Mouse (Mus musculus) left cerebral cortex, postnatal 25 days (tissue): ENCODE results near the gene Adamts5. TPM values are rescaled to one million over a fixed set of nuclear protein-coding genes. Genes with fewer than 3 reads are reported as not detected.
A peak's percentile ranks its signal among the peaks of the same experiment; 100 is the strongest.

Experiments used
- DNase-seq, 2 experiments: peaks; one replicate each; pipeline ENCODE4 v3.0.0; 2022; ENCODE audit warnings: low spot score in 2 of 2, mixed read lengths in 1 of 2
- intact Hi-C: fragments of 180-260 bp; cut with DNase I; formaldehyde crosslinking; loops from one replicate; pipeline ENCODE4 v1.15.1; 2025
- total RNA-seq, 2 experiments: library from RNA; stranded (reverse); gene quantifications; 2 replicates each; pipeline ENCODE4 v1.2.3; 2021

Gene Adamts5
- total RNA-seq, 2 experiments from 2014 or later: 1.1 to 1.4 TPM

GRCm38 (mm10) chr16:85854505-85854904 is 47.1 kb downstream of the Adamts5 start:
- no peak for DNase-seq
- intact Hi-C loops: no loop called here

- DNase-seq: no peak
- intact Hi-C loops: no loop called here
Observed at GRCm38 (mm10) chr16:85827066-85827465, 74.6 kb downstream of the Adamts5 start.

- DNase-seq: no peak
- intact Hi-C loops: no loop called here
Observed at GRCm38 (mm10) chr16:85822330-85822916, 79.2 kb downstream of the Adamts5 start.

- intact Hi-C loops: no loop called here
- no peak for DNase-seq
Observed at GRCm38 (mm10) chr16:85819808-85820458, 81.7 kb downstream of the Adamts5 start.

DNA sequence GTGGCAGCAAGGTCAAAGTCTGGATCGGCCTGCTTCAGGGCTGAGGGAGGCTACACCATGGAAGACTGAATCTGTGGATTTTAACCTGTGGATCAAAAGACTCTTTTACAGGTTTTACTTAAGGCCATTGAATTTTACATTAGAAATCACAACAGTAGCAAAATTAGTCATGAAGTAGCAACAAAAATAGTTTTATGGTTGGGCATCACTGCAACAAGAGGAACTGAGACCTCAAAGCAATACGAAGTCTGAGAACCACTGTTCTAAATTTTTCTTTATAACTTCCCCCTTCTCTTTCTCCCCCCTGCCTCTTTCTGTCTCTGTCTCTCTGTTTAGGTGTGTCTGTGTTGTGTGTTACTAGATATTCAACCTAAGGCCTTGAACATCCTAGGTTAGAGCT is 87.5 kb downstream of the Adamts5 start:
- intact Hi-C loops: no loop called here
- DNase-seq: no peak

GRCm38 (mm10) chr16:85807626-85808025 is 94.0 kb downstream of the Adamts5 start:
- intact Hi-C loops: loop anchor here (1.0 to 10.0 kb wide), 6 partner anchors 612 to 1587 kb away; no protein-coding TSS in a partner anchor
- peak; percentile 59 to 66 for DNase-seq

- peak; percentile 61 to 67 for DNase-seq
- intact Hi-C loops: loop anchor here (1.0 to 10.0 kb wide), 6 partner anchors 612 to 1588 kb away; no protein-coding TSS in a partner anchor
Observed at GRCm38 (mm10) chr16:85807072-85807471, 94.6 kb downstream of the Adamts5 start.

Other genes starting within 250 kb of the Adamts5 start
- 1 to 10 TPM; 7.1 to 7.7 TPM for gene Adamts1, start 98.7 kb downstream of the Adamts5 start, total RNA-seq